Mouse (Mus musculus): ENCODE measurements around the gene Metrnl.
A peak's percentile ranks its signal among the peaks of the same experiment; 100 is the strongest.

Metrnl gene

DNA sequence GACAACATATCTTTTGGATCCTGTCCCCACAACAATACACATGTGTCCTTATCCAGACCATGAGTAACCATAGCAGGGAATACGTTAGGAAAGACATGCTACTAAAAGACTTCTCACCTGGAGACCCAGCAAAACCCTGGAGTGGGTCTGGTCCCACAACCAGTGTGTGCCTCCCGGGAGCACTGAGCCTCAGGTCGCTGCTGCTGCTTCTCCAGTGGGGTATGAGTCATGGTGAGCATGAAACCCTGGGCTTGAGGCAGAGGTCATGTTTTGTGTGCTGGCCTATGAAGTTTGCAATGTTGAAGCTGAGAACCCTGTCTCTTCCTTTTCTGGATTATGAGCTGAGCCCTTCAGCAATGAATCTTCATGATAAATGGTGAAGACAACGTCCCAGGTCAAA is 15.3 kb upstream of the Metrnl start:
- DNase-seq = no peak

DNA sequence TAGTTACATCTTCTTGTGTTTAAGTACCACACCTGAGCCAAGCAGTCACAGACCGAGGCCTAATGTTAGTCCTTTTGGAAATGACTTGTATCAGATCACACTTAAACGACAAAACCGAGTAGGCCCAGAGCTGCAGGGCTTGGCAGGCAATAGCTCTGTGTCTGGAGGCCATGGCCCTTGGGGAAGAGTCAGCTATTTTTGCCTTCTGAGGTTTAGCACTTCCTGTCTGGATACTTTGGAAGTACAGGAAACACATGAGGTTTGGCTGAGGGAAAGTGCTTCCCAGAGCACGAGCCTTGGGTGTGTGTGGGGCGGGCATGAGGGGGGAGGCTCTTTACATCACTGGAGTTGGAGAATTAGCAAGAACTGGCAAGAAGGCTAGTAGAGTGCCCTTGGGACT is 14.7 kb upstream of the Metrnl start:
- no peak for DNase-seq

DNA sequence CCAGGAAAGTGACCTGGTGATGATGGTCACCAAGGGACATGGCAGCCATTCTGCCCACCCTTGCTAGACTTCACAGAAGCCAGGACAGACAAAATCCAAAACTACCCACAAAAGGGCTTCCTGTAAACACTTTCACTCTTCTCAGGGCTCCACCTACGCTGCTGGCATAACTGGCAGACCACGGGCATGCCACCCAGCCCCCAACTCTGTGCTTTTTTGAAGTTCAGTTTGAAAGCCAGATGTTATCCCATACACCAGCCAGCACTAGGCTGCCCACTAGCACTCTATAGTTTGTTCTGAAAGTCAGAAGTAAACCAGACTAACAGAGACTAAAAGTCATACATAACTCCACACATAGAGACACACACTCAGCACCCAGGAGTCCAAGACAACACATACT is 13.3 kb upstream of the Metrnl start:
- DNase-seq = no peak

DNA sequence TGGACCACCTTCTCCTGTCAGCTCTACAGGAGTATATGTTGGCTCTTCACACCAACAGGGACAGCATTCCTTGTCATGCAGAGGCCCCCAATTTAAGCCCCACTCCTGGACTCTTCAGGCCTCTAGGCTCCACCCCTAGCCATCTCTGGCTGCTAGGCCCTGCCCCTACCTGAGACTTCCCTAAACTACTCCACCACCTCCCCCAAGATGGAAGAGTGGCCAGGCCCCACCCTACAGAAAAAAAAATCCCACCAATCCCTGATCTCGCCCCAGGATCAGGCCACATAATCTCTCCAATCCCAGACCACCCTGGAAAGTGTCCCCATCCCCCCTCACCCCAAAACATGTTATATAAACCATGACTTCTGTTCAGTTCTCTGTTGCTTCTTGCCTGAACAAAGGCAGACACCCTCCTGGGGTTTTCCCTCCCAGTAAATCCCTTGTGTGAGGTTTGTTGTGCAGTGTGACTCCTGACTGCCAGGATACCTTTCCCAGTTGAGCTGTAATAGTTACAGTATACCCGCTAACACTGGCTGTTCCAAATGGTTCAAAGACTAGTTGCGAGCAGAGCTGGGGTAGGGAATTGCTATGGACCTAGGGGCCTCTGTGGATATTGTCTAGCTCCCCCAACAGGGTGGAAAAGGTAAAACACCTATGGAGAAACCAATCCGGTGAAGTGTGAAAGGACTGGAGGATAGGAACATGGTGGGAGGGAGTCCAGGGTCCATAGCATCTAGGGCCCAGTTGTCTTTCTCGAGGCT is 5.9 kb upstream of the Metrnl start:
- no peak for DNase-seq

DNA sequence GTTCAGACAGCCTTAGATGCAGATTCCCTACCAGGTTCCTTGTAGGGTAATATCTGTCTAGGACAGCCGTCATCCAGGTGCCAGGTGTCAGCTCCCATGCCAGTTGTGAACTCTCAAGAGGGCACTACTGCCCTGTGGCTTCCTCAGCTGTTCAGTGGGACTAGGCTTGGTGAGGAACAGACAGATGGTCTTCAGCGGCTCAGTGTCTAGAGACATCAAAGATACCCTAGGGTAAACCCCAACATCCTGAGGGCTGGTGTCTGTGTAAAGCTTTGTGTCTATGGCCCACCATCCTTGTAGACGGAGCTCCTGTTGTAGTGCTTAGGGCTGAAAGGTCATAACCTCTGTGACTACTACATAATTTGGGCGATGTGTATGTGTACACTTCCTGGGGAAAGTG is 4.1 kb upstream of the Metrnl start:
- no peak for DNase-seq

DNA sequence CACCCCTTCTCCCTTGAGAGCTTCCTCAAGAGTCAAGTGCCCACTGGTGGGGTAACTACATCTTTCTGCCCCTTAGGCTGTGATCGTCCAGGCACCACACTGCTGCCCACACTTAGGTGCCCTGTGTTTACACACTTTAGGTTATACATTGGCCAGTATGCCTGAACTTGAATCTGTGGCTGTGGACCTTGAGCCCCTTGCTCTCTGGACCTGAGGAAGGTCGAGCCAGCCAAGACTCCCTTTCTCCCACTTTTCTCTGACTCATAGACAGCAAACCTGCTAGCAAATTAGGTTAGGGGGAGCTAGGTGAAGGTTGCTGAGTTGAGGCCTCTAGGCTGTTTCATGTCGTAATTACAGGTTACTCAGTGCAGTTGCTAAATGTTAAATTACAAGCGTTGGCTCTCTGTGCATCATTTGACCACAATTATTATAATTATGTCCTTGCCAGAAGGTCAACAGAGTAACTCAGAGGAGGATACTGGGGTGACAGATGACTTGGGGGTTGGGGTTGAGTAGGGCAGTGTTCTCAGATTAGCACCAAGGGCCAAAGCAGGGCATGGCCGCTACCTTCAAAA is 2.9 kb upstream of the Metrnl start:
- DNase-seq = no peak

DNA sequence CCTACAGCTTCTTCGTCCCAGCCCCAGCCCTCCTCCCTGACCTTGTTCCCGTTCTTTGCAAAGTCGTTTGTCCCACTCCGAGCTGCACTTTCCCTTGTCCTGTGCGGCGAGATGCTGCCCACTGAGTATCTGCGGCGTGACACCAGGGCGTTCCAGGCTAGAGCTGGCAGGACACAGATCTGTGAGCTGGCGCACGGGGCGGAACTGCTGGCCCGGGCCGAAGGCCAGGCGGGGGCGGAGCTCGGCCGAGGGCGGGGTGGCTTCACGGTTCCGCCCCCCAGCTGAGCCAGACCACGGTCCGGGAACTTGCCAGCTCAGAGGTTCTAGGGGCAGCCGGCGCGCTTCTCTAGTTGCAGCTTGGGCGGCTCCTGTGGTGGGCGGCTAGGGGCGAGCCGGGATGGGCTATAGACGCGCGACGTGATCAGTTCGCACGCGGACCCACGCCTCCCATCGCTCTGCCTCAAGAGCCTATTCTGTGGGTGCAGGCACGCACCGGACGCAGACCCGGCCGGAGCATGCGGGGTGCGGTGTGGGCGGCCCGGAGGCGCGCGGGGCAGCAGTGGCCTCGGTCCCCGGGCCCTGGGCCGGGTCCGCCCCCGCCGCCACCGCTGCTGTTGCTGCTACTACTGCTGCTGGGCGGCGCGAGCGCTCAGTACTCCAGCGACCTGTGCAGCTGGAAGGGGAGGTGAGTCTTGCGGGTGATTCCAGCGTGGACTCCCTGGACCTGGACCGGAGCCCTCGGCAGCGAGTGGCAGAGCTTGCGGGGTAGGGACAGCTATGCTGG is 959 bp downstream of the Metrnl start:
- DNase-seq = peak; percentile 74 to 86

DNA sequence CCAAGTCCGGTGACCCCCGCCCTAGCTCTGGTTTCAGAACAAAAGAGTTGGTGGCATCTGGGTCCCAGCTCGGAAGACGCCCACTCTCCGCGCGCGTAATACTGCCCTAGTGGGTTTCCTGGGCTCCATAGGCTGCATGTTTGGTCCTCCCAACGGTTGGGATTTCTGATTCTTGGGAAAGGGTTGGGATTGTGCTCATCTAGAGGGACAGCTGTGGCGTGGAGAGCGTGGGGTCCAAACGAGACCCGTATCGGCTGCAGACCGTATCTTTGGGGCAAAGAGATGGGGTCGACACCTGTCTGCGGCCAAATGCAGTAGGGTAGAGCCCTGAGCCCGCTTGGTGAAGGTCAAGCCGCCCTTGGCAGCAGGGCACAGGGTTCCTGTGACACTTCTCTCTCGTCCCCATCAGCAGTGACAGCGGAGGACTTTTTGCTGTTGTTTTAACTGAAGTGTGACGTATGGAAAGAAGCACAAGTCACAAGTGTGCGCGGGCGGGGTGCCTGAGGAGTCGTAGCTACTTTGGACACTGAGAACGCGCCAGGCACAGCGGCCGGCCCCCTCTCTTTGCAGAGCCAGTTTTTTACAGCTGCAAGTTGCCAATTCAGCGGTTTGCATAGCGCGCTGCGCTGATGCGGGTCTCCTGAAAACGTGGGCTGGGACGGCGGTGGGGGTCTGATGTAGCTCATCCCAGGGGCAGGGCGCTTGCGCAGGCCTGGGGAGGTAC is 1.7 kb downstream of the Metrnl start:
- peak; percentile 21 to 46 for DNase-seq

DNA sequence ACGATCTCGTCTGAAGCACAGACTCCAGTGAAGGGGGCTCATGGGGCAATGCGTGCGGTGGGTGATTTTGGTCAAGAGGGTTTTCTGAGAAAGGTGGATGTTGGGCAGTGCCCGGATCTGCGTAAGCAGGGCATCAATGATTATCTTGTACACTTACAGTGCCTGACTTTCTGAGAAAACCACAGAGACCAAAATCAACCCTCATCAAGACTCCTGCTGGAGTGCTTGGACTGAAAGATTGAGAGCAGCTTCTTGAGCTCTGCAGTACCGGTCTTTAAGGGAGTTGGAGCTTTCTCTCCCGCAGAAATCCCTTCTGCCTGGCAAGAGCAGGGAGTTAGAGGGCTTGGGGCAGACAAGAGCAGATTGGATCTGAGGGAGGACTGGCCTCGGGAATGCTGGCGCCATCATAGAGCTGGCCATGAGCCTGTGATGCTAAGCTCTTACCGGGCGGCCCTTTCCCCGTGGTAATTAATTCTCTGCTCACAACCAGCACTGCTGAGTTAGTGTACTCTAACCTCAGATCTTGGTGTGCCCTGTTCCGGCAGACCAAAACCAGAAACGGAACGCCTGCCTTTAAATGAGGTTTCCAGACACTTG is 2.4 kb downstream of the Metrnl start:
- no peak for DNase-seq

DNA sequence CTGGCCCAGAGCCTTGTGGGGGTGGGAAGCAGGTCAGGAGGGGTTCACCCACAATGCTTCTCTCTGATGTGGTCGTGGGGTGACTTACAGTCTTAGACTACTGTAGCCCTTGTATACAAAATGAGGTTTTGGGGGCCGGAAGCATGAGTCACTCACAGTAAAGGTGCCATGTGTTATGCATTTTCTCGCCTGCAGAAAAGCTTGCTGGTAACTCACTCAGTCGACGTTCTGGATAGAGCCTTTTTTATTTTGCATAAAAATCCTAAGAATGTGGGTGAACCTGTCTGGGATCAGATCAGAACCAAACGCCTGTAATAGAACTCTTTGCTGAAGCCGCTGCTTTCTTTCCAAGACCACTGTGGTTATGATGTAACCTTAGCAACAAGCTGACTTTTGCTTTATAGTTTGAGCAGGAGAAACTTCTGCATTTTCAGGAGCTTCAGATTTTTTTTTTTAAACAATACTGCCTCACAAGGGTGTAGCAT is 5.2 kb downstream of the Metrnl start:
- peak; percentile 14 to 20 for DNase-seq

DNA sequence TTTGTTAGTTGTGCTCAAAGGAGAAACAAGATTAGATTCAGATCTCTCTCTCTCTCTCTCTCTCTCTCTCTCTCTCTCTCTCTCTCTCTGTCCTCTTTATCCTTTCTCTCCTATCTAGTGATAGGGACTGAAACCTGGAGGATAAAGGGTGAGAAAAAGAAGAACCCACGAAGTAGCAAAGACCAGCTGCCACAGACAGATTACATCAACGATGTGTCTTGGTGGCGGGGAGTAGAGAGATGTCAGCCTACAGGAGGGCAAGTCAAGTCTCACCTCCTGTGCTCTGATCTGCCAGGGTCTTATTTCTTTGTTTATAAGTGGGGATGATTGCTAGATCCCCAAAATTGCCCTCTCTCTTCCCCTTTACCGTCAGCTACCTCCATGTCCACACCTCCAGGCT is 7.9 kb downstream of the Metrnl start:
- no peak for DNase-seq

DNA sequence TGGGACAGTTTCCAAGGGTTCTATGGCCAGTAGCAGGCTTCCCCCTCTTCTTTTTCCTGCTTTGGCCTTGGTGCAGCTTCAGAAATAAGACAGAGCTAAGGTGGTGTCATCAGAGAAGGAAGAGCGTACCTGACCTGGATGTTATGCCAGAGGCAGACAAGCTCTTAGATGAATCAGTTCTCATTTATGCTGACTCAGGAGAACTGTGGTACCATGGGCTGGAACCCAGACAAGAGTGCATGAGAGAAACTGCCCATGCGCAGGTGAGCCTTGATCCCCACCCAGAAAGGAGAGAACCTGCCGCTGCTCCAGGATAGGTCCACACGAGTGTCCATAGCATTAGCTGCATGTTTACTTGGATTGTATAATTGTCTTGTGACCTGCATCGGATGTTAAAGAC is 8.9 kb downstream of the Metrnl start:
- DNase-seq = no peak

DNA sequence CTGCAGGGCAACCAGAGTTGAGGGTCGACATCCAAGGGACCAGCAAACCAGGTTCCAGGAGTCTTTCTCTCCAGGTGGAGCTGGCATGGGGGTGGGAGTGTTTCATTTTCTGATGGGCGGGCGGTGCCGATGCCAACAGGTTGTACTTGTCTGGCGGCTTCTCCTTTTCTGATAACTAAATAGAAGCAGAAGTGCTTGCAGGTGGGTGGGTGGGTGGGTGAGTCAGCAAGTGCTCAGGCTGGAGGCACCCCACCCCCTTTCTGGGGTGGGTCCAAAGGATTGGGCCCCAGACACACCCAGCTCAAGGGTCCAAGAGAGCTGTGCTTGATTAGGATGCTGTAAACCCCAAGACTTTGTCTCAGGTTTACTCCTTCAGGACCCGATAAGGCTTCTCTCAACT is 11.6 kb downstream of the Metrnl start:
- no peak for DNase-seq

DNA sequence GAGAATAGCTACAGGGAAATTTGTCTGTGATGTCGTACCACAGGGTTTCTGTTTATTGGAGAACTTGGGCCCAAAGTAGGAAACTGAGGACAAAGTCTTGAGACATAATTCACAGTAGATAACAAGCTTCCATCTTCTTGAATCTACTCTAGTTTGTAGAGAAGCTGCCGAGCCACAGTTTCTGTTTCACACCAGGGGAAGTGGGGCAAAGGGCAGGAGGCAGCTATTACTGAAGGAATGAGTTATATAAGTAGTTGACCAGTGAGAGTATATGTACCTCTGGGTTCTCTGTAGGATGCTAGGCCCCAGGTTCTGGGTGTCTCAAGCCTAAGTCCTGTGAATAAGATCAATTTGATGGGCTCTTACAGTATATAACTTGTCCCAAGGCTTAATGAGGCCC is 12.2 kb downstream of the Metrnl start:
- no peak for DNase-seq

DNA sequence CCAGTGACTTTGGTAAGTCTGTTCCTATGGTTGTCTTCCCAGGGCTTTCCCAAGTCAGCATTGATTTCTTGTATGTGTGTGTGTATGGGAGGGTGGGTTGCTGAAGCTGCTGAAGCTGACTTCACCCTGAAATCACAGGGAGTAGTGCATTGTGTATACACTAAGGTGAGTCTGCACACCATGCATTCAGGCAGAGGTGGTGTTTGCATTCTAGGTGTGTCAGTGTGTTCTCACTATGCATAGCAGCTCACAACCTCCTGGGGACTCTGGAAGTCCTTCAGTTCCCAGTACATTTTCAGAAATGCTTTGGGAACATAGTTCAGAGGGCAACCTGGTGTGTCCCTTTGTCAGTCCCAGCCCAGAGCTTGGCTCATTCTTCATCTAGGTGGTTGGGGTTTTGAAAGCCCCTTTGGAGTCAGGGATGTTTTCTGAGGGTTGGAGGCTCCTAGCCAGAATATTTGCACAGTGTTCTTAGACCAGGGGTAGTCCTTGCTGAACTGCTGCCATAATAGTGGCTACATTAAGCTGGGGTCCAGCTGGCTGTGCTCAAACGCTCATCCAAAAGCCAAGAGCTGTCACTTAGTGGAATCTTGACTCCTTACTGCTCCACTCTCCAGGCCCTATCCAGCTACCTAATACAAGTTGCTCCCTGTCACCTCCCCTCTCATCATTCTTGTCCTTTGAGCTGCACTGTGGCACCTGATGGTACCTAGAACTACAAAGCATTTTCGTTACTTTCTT is 13.6 kb downstream of the Metrnl start:
- DNase-seq = no peak

DNA sequence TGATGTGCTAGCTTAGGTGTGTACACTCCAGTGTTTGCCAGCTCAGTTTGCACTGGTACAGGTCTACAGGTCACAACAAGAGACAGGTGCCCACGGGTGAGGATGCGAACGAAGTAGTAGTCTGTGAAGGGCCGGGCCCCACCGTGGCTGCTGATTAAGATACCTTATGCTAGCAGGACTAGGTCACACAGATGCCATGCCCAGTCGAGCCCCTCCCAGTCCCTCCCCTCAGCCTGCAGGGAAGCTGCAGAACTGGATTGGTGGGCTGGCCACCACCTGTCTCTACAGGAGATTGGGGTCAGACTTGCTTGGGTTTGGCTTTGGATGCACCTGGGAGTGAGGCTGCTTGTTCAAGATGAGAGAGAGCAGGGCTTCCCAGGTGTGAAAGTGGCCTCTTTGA is 16.4 kb downstream of the Metrnl start:
- no peak for DNase-seq

DNA sequence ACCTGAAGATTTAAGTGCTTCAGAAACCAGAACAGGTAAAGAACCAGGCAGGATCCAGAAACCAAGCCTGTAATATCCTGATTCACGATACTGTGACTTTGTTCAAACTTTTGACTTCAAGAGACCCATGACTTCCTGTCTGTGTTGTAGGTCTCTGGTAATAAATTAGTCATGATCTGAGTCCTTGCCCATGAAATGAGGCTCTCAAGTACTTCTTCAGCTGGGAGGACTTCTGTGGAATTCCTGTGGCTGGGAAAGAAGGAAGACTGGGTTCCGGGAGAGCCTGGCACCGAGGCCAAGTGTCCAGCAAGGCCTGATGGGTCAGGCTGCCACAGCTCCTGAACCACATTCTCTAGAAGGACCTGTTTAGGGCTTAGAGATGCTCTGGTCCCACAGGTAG is 19.4 kb downstream of the Metrnl start:
- no peak for DNase-seq

DNA sequence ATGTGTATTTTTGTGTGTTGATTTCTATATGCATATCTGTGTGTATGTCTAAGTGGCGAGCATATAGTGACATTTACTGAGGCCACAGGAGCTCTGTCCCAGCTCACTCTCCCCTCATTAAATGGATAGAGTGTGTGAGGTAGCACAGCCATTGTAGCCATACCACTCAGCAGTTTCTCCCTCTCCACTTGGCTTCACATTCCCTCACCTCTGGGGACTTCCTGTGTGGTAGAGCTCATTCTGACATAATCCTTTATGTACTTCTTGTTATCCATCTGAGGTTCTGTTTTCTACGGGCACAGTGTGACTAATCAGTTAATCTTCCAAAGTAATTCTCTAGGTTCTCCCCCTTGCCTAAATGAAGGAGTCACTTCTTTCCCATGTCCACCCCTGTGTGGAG is 21.1 kb downstream of the Metrnl start:
- no peak for DNase-seq

DNA sequence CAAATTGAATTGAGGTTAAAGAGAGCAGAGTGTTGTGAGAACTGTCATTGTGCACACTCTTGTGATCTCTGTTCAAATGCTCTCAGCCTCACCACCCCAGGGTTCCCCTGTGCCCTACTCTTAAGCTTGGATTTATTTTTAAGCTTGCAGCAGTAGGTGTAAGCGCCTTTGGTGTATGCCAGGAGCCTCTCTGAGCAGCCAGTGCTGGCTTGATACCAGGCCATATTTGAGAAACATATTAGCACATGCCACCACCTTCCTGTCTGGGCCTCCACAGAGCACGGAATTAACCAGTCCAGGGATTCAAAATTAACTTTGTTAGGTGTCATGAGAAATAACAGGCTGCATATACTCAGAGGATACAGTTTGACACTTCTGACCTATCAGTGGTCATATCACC is 25.3 kb downstream of the Metrnl start:
- no peak for DNase-seq

DNA sequence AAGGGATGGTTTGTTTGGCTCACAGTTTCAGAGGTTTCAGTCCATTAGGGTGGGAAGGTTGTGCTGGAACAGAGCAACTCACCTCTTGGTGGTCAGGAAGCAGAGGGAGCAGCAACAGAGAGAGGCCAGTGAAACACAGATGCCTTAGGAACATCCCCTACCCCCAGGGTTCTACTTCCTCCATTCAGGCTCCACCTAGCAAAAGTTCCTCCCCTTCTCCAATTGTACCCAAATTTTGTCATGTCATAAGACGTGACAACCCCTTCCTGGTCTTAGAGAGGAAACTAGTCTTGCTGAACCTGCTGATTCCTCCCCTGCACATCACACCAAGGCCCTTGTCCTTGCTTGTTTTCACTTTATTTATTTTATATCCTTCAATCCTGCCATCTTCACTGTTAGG is 32.8 kb downstream of the Metrnl start:
- DNase-seq = no peak

DNA sequence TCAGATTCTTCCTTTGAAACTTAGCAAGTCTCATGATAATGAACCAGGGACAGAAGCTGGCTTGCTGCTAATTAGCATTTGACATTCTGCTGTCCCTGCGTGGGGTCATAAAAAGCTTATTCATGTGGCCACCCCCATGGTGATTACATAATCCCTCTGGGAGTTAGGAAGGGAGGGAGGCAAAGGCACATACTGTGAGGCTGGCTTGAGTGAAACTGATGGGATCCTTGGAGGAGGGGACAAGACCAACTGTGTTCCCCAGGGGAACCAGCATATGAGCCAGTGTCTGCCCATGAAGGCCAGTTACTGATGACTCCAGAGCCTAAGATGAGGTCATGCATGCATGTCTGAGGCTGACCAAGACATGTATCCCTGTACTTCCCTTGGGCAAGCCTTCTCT is 33.5 kb downstream of the Metrnl start:
- DNase-seq = no peak

DNA sequence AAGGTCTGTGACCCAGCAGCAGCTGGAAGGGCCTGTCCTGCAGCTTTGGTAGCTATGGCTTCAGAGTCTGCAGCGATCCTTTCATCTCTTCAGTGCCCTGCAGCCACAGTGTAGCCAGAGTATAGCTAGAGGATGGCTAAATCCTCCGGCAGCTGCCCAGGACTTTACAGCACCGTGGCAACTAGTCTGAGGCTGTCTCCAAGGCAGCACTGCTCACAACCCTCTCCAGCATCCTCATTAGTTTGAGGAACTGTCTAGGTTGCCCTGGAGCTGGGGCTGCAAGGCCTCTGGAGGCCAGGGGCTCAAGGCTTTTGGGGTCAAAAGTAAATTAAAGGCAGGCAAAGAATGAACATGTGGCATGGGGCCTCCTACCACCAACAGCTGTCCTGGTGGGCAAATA is 37.3 kb downstream of the Metrnl start:
- DNase-seq = no peak

Data from spleen, adult 18-20 months (tissue).